Mouse (Mus musculus): ENCODE measurements around the gene Cdk2ap2. TPM values are rescaled to one million over a fixed set of nuclear protein-coding genes. Genes with fewer than 3 reads are reported as not detected.

Gene Cdk2ap2
- polyA plus RNA-seq, 1 experiment from 2014 or later = 116 TPM

DNA sequence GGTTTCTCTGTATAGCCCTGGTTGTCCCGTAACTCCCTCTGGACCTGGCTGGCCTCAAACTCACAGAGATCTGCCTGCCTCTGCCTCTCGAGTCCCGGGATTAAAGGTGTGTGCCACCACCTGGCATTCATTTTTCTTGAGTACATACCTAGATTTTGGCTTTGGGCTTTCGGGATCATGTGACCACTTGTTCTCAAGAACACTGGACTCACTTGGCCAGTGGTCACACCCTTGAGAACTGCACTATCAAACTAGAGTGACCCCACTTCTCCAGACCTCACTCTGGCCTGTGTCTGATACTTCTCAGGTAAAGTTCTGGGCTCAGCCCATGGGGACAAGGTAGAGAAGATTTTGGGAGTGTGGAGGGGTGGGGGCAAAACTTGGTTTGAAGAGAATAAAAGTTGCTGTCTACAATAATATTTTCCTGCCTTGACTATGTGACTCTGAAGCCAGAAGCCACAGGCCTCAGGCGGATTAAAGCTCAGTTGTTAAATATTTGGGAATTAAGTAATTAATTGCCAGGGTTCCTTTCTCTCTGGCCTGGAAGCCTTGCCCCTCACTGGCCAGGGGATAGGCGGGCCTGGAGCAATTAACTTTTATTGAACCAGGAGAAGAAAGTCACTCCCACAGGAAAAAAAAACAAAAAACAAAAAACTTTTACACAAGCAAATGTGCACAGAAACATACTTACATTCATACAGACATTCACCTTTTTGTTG is 24.1 kb upstream of the Cdk2ap2 start:
- Histone ChIP-seq H3K9ac (ENCODE audit: low read depth, low read length) (no peak overlapping the region), H3K27ac (ENCODE audit: low read depth, low read length) (no peak overlapping the region), H3K4me3 (ENCODE audit: low read length) (no peak overlapping the region), H3K4me2 (replicated peaks; ENCODE audit: low read depth, low read length) (no peak overlapping the region), H3K36me3 (ENCODE audit: control insufficient read depth, insufficient read depth, low read length) (no peaks in the 10 kb centered on the region), H3K9me3 (ENCODE audit: control insufficient read depth, low read length) (no peaks in the 10 kb centered on the region), H3K4me1 (ENCODE audit: control insufficient read depth, insufficient read depth, low read length) (no peaks in the 10 kb centered on the region), H3K27me3 (ENCODE audit: control insufficient read depth, insufficient read depth, low read length) (no peaks in the 10 kb centered on the region)
- WGBS = 82% methylated on average over 6 of the region's 6 CpGs
- no peak for ATAC-seq (ENCODE audit: low FRiP score, low TSS enrichment)

DNA sequence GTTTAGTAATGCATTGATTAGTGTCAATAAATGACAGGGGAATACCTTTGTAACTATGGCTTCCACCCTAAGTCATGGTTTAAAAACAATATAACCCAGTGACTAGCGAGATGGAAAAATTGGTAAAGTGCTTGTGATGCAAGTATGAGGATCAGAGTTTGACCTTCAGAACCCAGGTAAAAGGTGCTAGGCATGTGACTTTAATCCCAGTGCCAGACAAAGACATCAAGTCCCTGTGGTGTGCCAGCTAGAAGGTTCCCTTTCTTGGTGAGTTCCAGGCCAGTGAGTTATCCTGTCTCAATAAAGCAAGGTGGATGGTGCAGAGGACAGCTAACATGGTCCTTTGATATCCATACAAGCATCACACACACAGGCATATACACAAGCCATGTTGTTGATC is 21.5 kb upstream of the Cdk2ap2 start:
- H3K9ac ChIP-seq (ENCODE audit: low read depth, low read length) = no peak overlapping the region
- H3K4me2 ChIP-seq (replicated peaks; ENCODE audit: low read depth, low read length) = no peak overlapping the region
- 86% methylated on average over 1 of the region's 1 CpGs for WGBS
- H3K4me3 ChIP-seq (ENCODE audit: low read length) = no peak overlapping the region
- no peak overlapping the region for H3K27ac ChIP-seq (ENCODE audit: low read depth, low read length)
- no peaks in the 10 kb centered on the region for H3K9me3 ChIP-seq (ENCODE audit: control insufficient read depth, low read length)
- H3K27me3 ChIP-seq (ENCODE audit: control insufficient read depth, insufficient read depth, low read length) = no peaks in the 10 kb centered on the region
- no peak for ATAC-seq (ENCODE audit: low FRiP score, low TSS enrichment)
- no peaks in the 10 kb centered on the region for H3K4me1 ChIP-seq (ENCODE audit: control insufficient read depth, insufficient read depth, low read length)
- no peaks in the 10 kb centered on the region for H3K36me3 ChIP-seq (ENCODE audit: control insufficient read depth, insufficient read depth, low read length)

DNA sequence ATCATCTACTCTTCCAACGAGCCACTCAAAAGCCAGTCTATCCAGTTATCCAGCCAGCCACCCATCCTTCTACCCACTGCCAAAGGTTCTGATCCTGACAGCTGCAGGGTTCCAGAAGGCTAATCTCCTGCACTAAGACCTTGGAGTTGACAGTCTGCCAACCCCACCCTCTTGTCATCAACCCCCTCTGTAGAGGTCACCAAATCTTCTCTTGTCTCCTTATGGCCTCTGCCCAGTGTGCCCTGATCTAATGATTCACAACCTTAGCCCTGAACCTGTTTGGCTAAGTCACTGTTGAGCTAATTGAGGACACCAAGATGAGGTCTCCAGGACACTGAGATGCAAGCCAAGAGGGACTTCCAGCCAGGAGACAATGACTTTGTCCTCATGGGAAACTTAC is 17.4 kb upstream of the Cdk2ap2 start:
- Histone ChIP-seq H3K4me2 (replicated peaks; ENCODE audit: low read depth, low read length) (no peak overlapping the region), H3K27me3 (ENCODE audit: control insufficient read depth, insufficient read depth, low read length) (no peaks in the 10 kb centered on the region), H3K27ac (ENCODE audit: low read depth, low read length) (no peak overlapping the region), H3K36me3 (ENCODE audit: control insufficient read depth, insufficient read depth, low read length) (no peaks in the 10 kb centered on the region), H3K4me1 (ENCODE audit: control insufficient read depth, insufficient read depth, low read length) (no peaks in the 10 kb centered on the region), H3K9ac (ENCODE audit: low read depth, low read length) (no peak overlapping the region), H3K4me3 (ENCODE audit: low read length) (no peak overlapping the region), H3K9me3 (ENCODE audit: control insufficient read depth, low read length) (no peaks in the 10 kb centered on the region)
- WGBS = 90% methylated on average over 1 of the region's 1 CpGs
- no peak for ATAC-seq (ENCODE audit: low FRiP score, low TSS enrichment)

DNA sequence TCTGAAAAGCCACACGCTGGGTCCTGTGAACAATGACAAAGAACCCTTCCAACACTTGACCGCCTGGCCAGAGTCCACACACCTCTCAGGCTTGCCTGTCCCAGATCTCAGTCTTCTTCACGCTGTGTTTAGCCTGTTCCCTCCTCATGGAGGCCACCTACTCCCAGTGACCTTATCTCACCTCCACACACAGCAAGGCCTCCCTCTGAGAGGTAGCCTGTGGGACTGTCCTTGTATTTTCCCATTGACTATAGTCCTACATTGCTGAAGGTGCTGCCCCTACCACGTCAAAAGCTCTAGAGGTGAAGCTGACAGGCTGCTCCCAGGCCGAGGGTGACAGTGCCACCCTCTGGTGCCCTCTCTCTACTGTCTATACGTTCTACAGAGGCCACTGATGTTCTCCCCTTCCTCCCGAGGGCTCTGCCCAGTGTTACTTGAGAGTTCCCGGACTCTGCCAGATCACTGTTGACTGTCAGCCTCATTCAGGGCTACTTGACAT is 16.4 kb upstream of the Cdk2ap2 start:
- ATAC-seq (ENCODE audit: low FRiP score, low TSS enrichment) = no peak
- H3K9ac ChIP-seq (ENCODE audit: low read depth, low read length) = no peak overlapping the region
- no peak overlapping the region for H3K4me3 ChIP-seq (ENCODE audit: low read length)
- H3K36me3 ChIP-seq (ENCODE audit: control insufficient read depth, insufficient read depth, low read length) = no peaks in the 10 kb centered on the region
- WGBS = 64% methylated on average over 8 of the region's 8 CpGs
- no peaks in the 10 kb centered on the region for H3K9me3 ChIP-seq (ENCODE audit: control insufficient read depth, low read length)
- no peak overlapping the region for H3K27ac ChIP-seq (ENCODE audit: low read depth, low read length)
- no peaks in the 10 kb centered on the region for H3K4me1 ChIP-seq (ENCODE audit: control insufficient read depth, insufficient read depth, low read length)
- H3K4me2 ChIP-seq (replicated peaks; ENCODE audit: low read depth, low read length) = no peak overlapping the region
- H3K27me3 ChIP-seq (ENCODE audit: control insufficient read depth, insufficient read depth, low read length) = no peaks in the 10 kb centered on the region

GRCm38 (mm10) chr19:4081394-4081793 is 15.6 kb upstream of the Cdk2ap2 start, which contains the start of gene Cabp2:
Cabp2 (plus strand) TSS chr19:4081578.
- WGBS = 49% methylated on average over 3 of the region's 3 CpGs
- no peaks in the 10 kb centered on the region for H3K27me3 ChIP-seq (ENCODE audit: control insufficient read depth, insufficient read depth, low read length)
- H3K4me2 ChIP-seq (replicated peaks; ENCODE audit: low read depth, low read length) = no peak within 1 kb of the TSS
- no peak within 1 kb of the TSS for H3K27ac ChIP-seq (ENCODE audit: low read depth, low read length)
- no peaks in the 10 kb centered on the region for H3K36me3 ChIP-seq (ENCODE audit: control insufficient read depth, insufficient read depth, low read length)
- no peak within 1 kb of the TSS for H3K4me3 ChIP-seq (ENCODE audit: low read length)
- no peaks in the 10 kb centered on the region for H3K9me3 ChIP-seq (ENCODE audit: control insufficient read depth, low read length)
- no peak for ATAC-seq (ENCODE audit: low FRiP score, low TSS enrichment)
- no peak within 1 kb of the TSS for H3K9ac ChIP-seq (ENCODE audit: low read depth, low read length)
- no peaks in the 10 kb centered on the region for H3K4me1 ChIP-seq (ENCODE audit: control insufficient read depth, insufficient read depth, low read length)

DNA sequence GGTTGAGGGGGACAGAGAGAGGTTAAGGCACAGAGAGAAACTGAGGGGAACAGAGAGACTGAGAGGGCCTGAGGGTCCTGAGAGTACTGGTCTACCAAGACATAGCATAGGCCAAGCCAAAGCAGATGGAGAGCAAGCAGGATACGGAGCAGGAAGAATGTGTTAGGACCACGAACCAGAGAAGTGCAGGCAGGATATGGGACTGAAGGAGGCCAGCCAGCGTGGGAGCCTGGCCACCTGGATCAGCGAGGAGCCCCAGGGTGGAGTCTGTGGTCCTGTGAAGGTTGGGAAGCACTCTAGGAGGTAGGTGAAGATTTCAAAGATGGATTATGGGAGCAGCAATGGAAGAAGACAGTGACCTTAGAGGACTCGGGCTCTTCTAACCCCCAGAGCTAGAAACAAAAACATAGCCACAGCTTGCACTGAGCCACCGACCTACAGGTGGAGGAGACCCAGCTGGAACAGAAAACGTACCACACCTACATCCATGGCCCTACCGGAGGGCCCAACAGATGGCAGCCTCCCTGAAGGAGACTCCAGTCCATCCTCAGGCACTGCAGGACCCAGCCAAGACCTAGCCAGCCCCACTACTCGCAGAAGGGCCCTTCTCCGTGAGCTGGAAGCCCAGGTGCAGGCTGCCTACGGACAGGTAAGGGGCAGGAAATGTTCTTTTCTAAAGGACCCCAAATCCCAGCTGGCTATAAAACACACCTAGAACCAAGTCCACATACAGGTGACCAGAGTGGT is 14.6 kb upstream of the Cdk2ap2 start:
- H3K9ac ChIP-seq (ENCODE audit: low read depth, low read length) = no peak overlapping the region
- 84% methylated on average over 11 of the region's 11 CpGs for WGBS
- H3K27me3 ChIP-seq (ENCODE audit: control insufficient read depth, insufficient read depth, low read length) = no peaks in the 10 kb centered on the region
- H3K4me3 ChIP-seq (ENCODE audit: low read length) = no peak overlapping the region
- no peak overlapping the region for H3K27ac ChIP-seq (ENCODE audit: low read depth, low read length)
- no peak for ATAC-seq (ENCODE audit: low FRiP score, low TSS enrichment)
- H3K4me2 ChIP-seq (replicated peaks; ENCODE audit: low read depth, low read length) = no peak overlapping the region
- H3K9me3 ChIP-seq (ENCODE audit: control insufficient read depth, low read length) = no peaks in the 10 kb centered on the region
- no peaks in the 10 kb centered on the region for H3K4me1 ChIP-seq (ENCODE audit: control insufficient read depth, insufficient read depth, low read length)
- H3K36me3 ChIP-seq (ENCODE audit: control insufficient read depth, insufficient read depth, low read length) = no peaks in the 10 kb centered on the region

DNA sequence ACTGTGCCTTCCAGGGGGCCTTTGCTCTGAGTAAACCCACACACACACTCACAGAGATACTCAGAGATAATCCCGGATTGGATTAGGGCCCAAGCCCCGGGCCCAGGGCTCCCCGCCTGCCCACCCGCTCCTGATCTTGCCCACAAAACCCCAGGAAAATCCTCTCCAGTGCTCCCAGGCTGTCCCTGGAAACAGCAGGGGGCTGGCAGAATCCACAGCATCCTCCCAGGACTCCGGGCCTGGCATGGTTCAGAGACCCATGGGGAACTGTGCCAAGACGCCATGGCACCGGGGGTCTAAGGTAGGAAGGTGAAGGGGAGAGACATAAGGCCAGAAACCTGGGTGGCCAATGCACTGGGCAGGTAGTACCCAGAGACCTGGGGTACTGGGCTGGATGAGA is 13.7 kb upstream of the Cdk2ap2 start:
- Histone ChIP-seq H3K27me3 (ENCODE audit: control insufficient read depth, insufficient read depth, low read length) (no peaks in the 10 kb centered on the region), H3K4me3 (ENCODE audit: low read length) (no peak overlapping the region), H3K9ac (ENCODE audit: low read depth, low read length) (no peak overlapping the region), H3K4me1 (ENCODE audit: control insufficient read depth, insufficient read depth, low read length) (no peaks in the 10 kb centered on the region), H3K27ac (ENCODE audit: low read depth, low read length) (no peak overlapping the region), H3K9me3 (ENCODE audit: control insufficient read depth, low read length) (no peaks in the 10 kb centered on the region), H3K36me3 (ENCODE audit: control insufficient read depth, insufficient read depth, low read length) (no peaks in the 10 kb centered on the region), H3K4me2 (replicated peaks; ENCODE audit: low read depth, low read length) (no peak overlapping the region)
- WGBS = 92% methylated on average over 7 of the region's 7 CpGs
- ATAC-seq (ENCODE audit: low FRiP score, low TSS enrichment) = no peak

DNA sequence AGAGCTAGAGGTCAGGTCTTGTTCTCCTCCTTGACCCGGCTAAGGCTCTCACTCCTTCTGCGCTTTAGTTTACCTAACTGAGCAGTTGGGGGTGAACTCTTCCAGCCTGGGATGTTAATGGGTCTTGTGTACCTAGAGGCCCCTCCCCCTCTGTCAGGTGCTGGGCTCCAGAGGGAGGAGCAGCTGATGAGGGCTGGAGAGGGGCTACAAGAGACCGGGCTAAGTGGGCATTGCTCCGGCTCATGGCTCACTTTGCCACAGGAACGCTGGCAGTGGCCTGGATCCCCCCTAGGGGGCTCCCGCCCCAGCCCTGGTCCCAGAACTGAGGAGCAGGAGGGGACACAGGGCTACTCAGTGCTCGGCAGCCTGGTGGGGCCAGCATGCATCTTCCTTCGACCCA is 13.2 kb upstream of the Cdk2ap2 start:
- no peaks in the 10 kb centered on the region for H3K9me3 ChIP-seq (ENCODE audit: control insufficient read depth, low read length)
- H3K4me3 ChIP-seq (ENCODE audit: low read length) = no peak overlapping the region
- no peak for ATAC-seq (ENCODE audit: low FRiP score, low TSS enrichment)
- WGBS = 21% methylated on average over 8 of the region's 8 CpGs
- no peak overlapping the region for H3K9ac ChIP-seq (ENCODE audit: low read depth, low read length)
- H3K4me2 ChIP-seq (replicated peaks; ENCODE audit: low read depth, low read length) = no peak overlapping the region
- H3K36me3 ChIP-seq (ENCODE audit: control insufficient read depth, insufficient read depth, low read length) = no peaks in the 10 kb centered on the region
- H3K27me3 ChIP-seq (ENCODE audit: control insufficient read depth, insufficient read depth, low read length) = no peaks in the 10 kb centered on the region
- H3K4me1 ChIP-seq (ENCODE audit: control insufficient read depth, insufficient read depth, low read length) = no peaks in the 10 kb centered on the region
- H3K27ac ChIP-seq (ENCODE audit: low read depth, low read length) = no peak overlapping the region

DNA sequence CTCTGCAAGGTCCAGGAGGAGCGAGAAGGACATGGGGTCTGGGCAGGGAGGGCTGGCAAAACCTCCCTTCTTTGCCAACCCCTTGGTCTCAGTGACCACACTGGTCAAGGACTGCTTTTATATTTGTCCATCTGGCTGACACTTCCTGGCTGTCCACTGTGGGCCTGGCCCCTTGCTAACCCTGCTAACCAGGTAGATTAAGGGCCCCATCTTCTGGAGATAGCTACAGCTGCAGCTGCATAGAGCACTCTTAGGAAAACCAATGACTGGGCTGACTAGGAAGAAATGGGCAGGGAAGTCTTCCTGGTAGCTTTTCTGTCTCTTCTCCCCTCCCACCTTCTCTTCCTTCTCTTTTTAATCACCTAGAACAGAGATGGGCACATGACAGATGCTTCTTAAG is 12.0 kb upstream of the Cdk2ap2 start:
- no peaks in the 10 kb centered on the region for H3K9me3 ChIP-seq (ENCODE audit: control insufficient read depth, low read length)
- no peak overlapping the region for H3K4me3 ChIP-seq (ENCODE audit: low read length)
- ATAC-seq (ENCODE audit: low FRiP score, low TSS enrichment) = no peak
- H3K27me3 ChIP-seq (ENCODE audit: control insufficient read depth, insufficient read depth, low read length) = no peaks in the 10 kb centered on the region
- H3K4me2 ChIP-seq (replicated peaks; ENCODE audit: low read depth, low read length) = no peak overlapping the region
- H3K4me1 ChIP-seq (ENCODE audit: control insufficient read depth, insufficient read depth, low read length) = no peaks in the 10 kb centered on the region
- H3K9ac ChIP-seq (ENCODE audit: low read depth, low read length) = no peak overlapping the region
- H3K27ac ChIP-seq (ENCODE audit: low read depth, low read length) = no peak overlapping the region
- 70% methylated on average over 1 of the region's 1 CpGs for WGBS
- H3K36me3 ChIP-seq (ENCODE audit: control insufficient read depth, insufficient read depth, low read length) = no peaks in the 10 kb centered on the region

Measured in kidney, embryonic 14.5 days (tissue).